Mouse (Mus musculus) stomach, embryonic 15.5 days (tissue): Measurements from ENCODE around the gene Ugt1a9. TPM values are rescaled to one million over a fixed set of nuclear protein-coding genes. Genes with fewer than 3 reads are reported as not detected.

ENCODE experiments used
- ATAC-seq: fragments of 200-750 bp; cut with Nextera tagmentation; 2 replicates; pipeline ENCODE4 v1.8.0; 2017; ENCODE audit warnings: low read depth, moderate number of reproducible peaks, moderate TSS enrichment; ENCODE audit not compliant: insufficient read depth, low FRiP score
- H3K27ac ChIP-seq: fragments of 300-500 bp; sonication (generic); 2 replicates; pipeline ENCODE4 v1.5.1; 2015; ENCODE audit warnings: mild to moderate bottlenecking, inconsistent platforms
- H3K27me3 ChIP-seq: fragments of 300-500 bp; sonication (generic); replicated peaks from 2 replicates; pipeline ENCODE4 v1.6.1; 2015; ENCODE audit warnings: inconsistent platforms
- H3K36me3 ChIP-seq: fragments of 300-500 bp; sonication (generic); 2 replicates; pipeline ENCODE4 v1.6.1; 2015; ENCODE audit warnings: inconsistent platforms
- H3K4me1 ChIP-seq: fragments of 300-500 bp; sonication (generic); 2 replicates; pipeline ENCODE4 v1.6.1; 2015; ENCODE audit warnings: inconsistent platforms
- H3K4me2 ChIP-seq: fragments of 300-500 bp; sonication (generic); 2 replicates; pipeline ENCODE4 v1.6.1; 2015; ENCODE audit warnings: mild to moderate bottlenecking, inconsistent platforms
- H3K4me3 ChIP-seq: fragments of 300-500 bp; sonication (generic); replicated peaks from 2 replicates; pipeline ENCODE4 v1.5.1; 2015; ENCODE audit warnings: inconsistent platforms
- H3K9ac ChIP-seq: fragments of 300-500 bp; sonication (generic); 2 replicates; pipeline ENCODE4 v1.6.1; 2015; ENCODE audit warnings: inconsistent platforms
- H3K9me3 ChIP-seq: fragments of 300-500 bp; sonication (generic); 2 replicates; pipeline ENCODE4 v1.6.1; 2016; ENCODE audit warnings: inconsistent platforms
- WGBS: fragments of 180-500 bp; shearing (Covaris S2); methylation state at CpG from one replicate; pipeline ENCODE4 v1.1.7; 2015; 5-methylcytosine and 5-hydroxymethylcytosine counted together
- polyA plus RNA-seq: library from polyadenylated mRNA; unstranded; fragments of >200 nt; fragmentation: Nextera tagmentation; extraction: Ambion mirVana; gene quantifications from 2 replicates; pipeline ENCODE4 v1.2.1, GENCODE M21; 2015

The Ugt1a9 gene
- polyA plus RNA-seq, 1 experiment from 2014 or later, result 1.7 TPM

GRCm38 (mm10) chr1:88259643-88260024 is 189.0 kb downstream of the Ugt1a9 start:
- Histone ChIP-seq H3K9me3 (no peaks in the 10 kb centered on the region), H3K27ac (no peak overlapping the region), H3K9ac (no peak overlapping the region), H3K4me2 (no peak overlapping the region), H3K27me3 (no peaks in the 10 kb centered on the region), H3K4me3 (no peak overlapping the region), H3K4me1 (peaks cover 11% of the 10 kb centered on the region), H3K36me3 (peaks cover 42% of the 10 kb centered on the region)
- 69% methylated on average over 4 of the region's 4 CpGs for WGBS
- peak; percentile 1; the same call in 1 of the 2 replicates for ATAC-seq

- Histone ChIP-seq H3K4me1 (peaks cover 11% of the 10 kb centered on the region), H3K4me3 (no peak overlapping the region), H3K9me3 (no peaks in the 10 kb centered on the region), H3K27ac (0 out of 2 replicates have a peak overlapping the region, but pooled peaks have one; percentile 0), H3K36me3 (peaks cover 47% of the 10 kb centered on the region), H3K4me2 (no peak overlapping the region), H3K27me3 (no peaks in the 10 kb centered on the region), H3K9ac (no peak overlapping the region)
- 71% methylated on average over 6 of the region's 6 CpGs for WGBS
- peak; percentile 13; the same call in 1 of the 2 replicates for ATAC-seq
Observed at GRCm38 (mm10) chr1:88260114-88260513, 189.5 kb downstream of the Ugt1a9 start.

- 80% methylated on average over 10 of the region's 10 CpGs for WGBS
- Histone ChIP-seq H3K4me2 (no peak overlapping the region), H3K9ac (no peak overlapping the region), H3K4me1 (peaks cover 11% of the 10 kb centered on the region), H3K9me3 (no peaks in the 10 kb centered on the region), H3K27me3 (no peaks in the 10 kb centered on the region), H3K27ac (no peak overlapping the region), H3K36me3 (peaks cover 53% of the 10 kb centered on the region), H3K4me3 (no peak overlapping the region)
- ATAC-seq, result no peak
Observed at GRCm38 (mm10) chr1:88260604-88261377, 190.2 kb downstream of the Ugt1a9 start.

GRCm38 (mm10) chr1:88261706-88262105 is 191.1 kb downstream of the Ugt1a9 start:
- Histone ChIP-seq H3K4me3 (no peak overlapping the region), H3K9ac (no peak overlapping the region), H3K27ac (0 out of 2 replicates have a peak overlapping the region, but pooled peaks have one; percentile 1), H3K36me3 (peaks cover 63% of the 10 kb centered on the region), H3K27me3 (no peaks in the 10 kb centered on the region), H3K4me1 (peaks cover 11% of the 10 kb centered on the region), H3K4me2 (no peak overlapping the region), H3K9me3 (no peaks in the 10 kb centered on the region)
- 84% methylated on average over 7 of the region's 7 CpGs for WGBS
- no peak for ATAC-seq

GRCm38 (mm10) chr1:88262255-88262654 is 191.7 kb downstream of the Ugt1a9 start:
- H3K27ac ChIP-seq, result 0 out of 2 replicates have a peak overlapping the region, but pooled peaks have one; percentile 1
- peaks cover 68% of the 10 kb centered on the region for H3K36me3 ChIP-seq
- H3K9me3 ChIP-seq, result no peaks in the 10 kb centered on the region
- WGBS, result 54% methylated on average over 4 of the region's 4 CpGs
- H3K9ac ChIP-seq, result no peak overlapping the region
- peaks cover 11% of the 10 kb centered on the region for H3K4me1 ChIP-seq
- H3K4me3 ChIP-seq, result no peak overlapping the region
- H3K4me2 ChIP-seq, result no peak overlapping the region
- ATAC-seq, result peak; percentile 8; the same call in 1 of the 2 replicates
- no peaks in the 10 kb centered on the region for H3K27me3 ChIP-seq

- Histone ChIP-seq H3K9me3 (no peaks in the 10 kb centered on the region), H3K27ac (no peak overlapping the region), H3K4me2 (no peak overlapping the region), H3K4me3 (no peak overlapping the region), H3K9ac (no peak overlapping the region), H3K27me3 (no peaks in the 10 kb centered on the region), H3K4me1 (peaks cover 11% of the 10 kb centered on the region), H3K36me3 (peaks cover 75% of the 10 kb centered on the region)
- 70% methylated on average over 6 of the region's 6 CpGs for WGBS
- ATAC-seq, result no peak
Observed at GRCm38 (mm10) chr1:88262961-88263360, 192.4 kb downstream of the Ugt1a9 start.

- Histone ChIP-seq H3K4me1 (peaks cover 11% of the 10 kb centered on the region), H3K27ac (no peak overlapping the region), H3K27me3 (no peaks in the 10 kb centered on the region), H3K36me3 (peaks cover 83% of the 10 kb centered on the region), H3K9me3 (no peaks in the 10 kb centered on the region), H3K9ac (no peak overlapping the region), H3K4me2 (no peak overlapping the region), H3K4me3 (no peak overlapping the region)
- WGBS, result 91% methylated on average over 5 of the region's 5 CpGs
- ATAC-seq, result no peak
Observed at GRCm38 (mm10) chr1:88263778-88264177, 193.2 kb downstream of the Ugt1a9 start.

- H3K4me3 ChIP-seq, result no peak overlapping the region
- WGBS, result 85% methylated on average over 7 of the region's 7 CpGs
- no peak overlapping the region for H3K27ac ChIP-seq
- H3K4me1 ChIP-seq, result peaks cover 11% of the 10 kb centered on the region
- no peaks in the 10 kb centered on the region for H3K27me3 ChIP-seq
- no peaks in the 10 kb centered on the region for H3K9me3 ChIP-seq
- H3K9ac ChIP-seq, result no peak overlapping the region
- peaks cover 89% of the 10 kb centered on the region for H3K36me3 ChIP-seq
- ATAC-seq, result no peak
- H3K4me2 ChIP-seq, result no peak overlapping the region
Observed at GRCm38 (mm10) chr1:88264237-88264868, 193.8 kb downstream of the Ugt1a9 start.

- Histone ChIP-seq H3K9me3 (no peaks in the 10 kb centered on the region), H3K4me2 (no peak overlapping the region), H3K36me3 (peaks cover 94% of the 10 kb centered on the region), H3K27me3 (no peaks in the 10 kb centered on the region), H3K9ac (no peak overlapping the region), H3K4me1 (peaks cover 11% of the 10 kb centered on the region), H3K4me3 (no peak overlapping the region), H3K27ac (no peak overlapping the region)
- ATAC-seq, result no peak
- 79% methylated on average over 4 of the region's 4 CpGs for WGBS
Observed at GRCm38 (mm10) chr1:88264869-88265240, 194.3 kb downstream of the Ugt1a9 start.

GRCm38 (mm10) chr1:88266123-88266522 is 195.5 kb downstream of the Ugt1a9 start:
- Histone ChIP-seq H3K27me3 (no peaks in the 10 kb centered on the region), H3K4me1 (peaks cover 11% of the 10 kb centered on the region), H3K9me3 (no peaks in the 10 kb centered on the region), H3K4me2 (no peak overlapping the region), H3K4me3 (no peak overlapping the region), H3K36me3 (peaks cover 85% of the 10 kb centered on the region), H3K9ac (no peak overlapping the region), H3K27ac (no peak overlapping the region)
- WGBS, result 88% methylated on average over 13 of the region's 13 CpGs
- no peak for ATAC-seq

GRCm38 (mm10) chr1:88267489-88267888 is 196.9 kb downstream of the Ugt1a9 start:
- 0 out of 2 replicates have a peak, but pooled peaks have one; percentile 1 for ATAC-seq
- H3K9ac ChIP-seq, result no peak overlapping the region
- 91% methylated on average over 6 of the region's 6 CpGs for WGBS

GRCm38 (mm10) chr1:88268070-88268469 is 197.5 kb downstream of the Ugt1a9 start:
- no peak overlapping the region for H3K4me3 ChIP-seq
- no peaks in the 10 kb centered on the region for H3K27me3 ChIP-seq
- no peak overlapping the region for H3K4me2 ChIP-seq
- H3K27ac ChIP-seq, result no peak overlapping the region
- H3K9ac ChIP-seq, result no peak overlapping the region
- WGBS, result 83% methylated on average over 6 of the region's 6 CpGs
- H3K36me3 ChIP-seq, result peaks cover 85% of the 10 kb centered on the region
- no peaks in the 10 kb centered on the region for H3K9me3 ChIP-seq
- no peak for ATAC-seq
- no peaks in the 10 kb centered on the region for H3K4me1 ChIP-seq

More at GRCm38 (mm10) chr1:88267489-88267888, 196.9 kb downstream of the Ugt1a9 start:
- peaks cover 84% of the 10 kb centered on the region for H3K36me3 ChIP-seq
- H3K4me3 ChIP-seq, result no peak overlapping the region
- no peaks in the 10 kb centered on the region for H3K27me3 ChIP-seq
- no peak overlapping the region for H3K4me2 ChIP-seq
- no peaks in the 10 kb centered on the region for H3K9me3 ChIP-seq
- no peak overlapping the region for H3K27ac ChIP-seq
- 0 out of 2 replicates have a peak, but pooled peaks cover under 1% of the 10 kb centered on the region for H3K4me1 ChIP-seq
